ENCODE assay signal across 8 mouse cellular contexts in genomic region chr15:8442761-8443160, GRCm38 (mm10). TPM values are rescaled to one million over a fixed set of nuclear protein-coding genes. Genes with fewer than 3 reads are reported as not detected.
DNase-seq lines count a peak whose midpoint lies in the region; ATAC-seq and TF ChIP-seq lines count a peak whose summit lies in the region.

No protein-coding gene starts in this region.

- no peak for TF ChIP-seq CTCF in liver, embryonic 14.5 days (IDR thresholded peaks at IDR 0.05; ENCODE audit: low read depth)

- H3K36me3 ChIP-seq in kidney, embryonic 16.5 days (ENCODE audit: insufficient read depth, low read length), result no peaks in the 10 kb centered on the region
- H3K36me3 ChIP-seq in heart, embryonic 11.5 days (ENCODE audit: control insufficient read depth, insufficient read depth, low read length), result no peaks in the 10 kb centered on the region
- no peaks in the 10 kb centered on the region for H3K36me3 ChIP-seq in liver, embryonic 14.5 days (replicated peaks; ENCODE audit: control insufficient read depth, insufficient read depth, low read depth)
- no peaks in the 10 kb centered on the region for H3K36me3 ChIP-seq in stomach, embryonic 16.5 days (ENCODE audit: control insufficient read depth, insufficient read depth, low read length)

- H3K9ac ChIP-seq in kidney, embryonic 16.5 days (replicated peaks; ENCODE audit: low read length), result peak overlapping the region; percentile 73
- H3K9ac ChIP-seq in heart, embryonic 11.5 days (ENCODE audit: low read depth, low read length), result peak overlapping the region; percentile 73
- peak overlapping the region; percentile 95 for H3K9ac ChIP-seq in liver, embryonic 14.5 days (replicated peaks)
- peak overlapping the region; percentile 76 for H3K9ac ChIP-seq in stomach, embryonic 16.5 days (ENCODE audit: low read length)

- no peaks in the 10 kb centered on the region for H3K9me3 ChIP-seq in kidney, embryonic 16.5 days (ENCODE audit: low read length)
- no peaks in the 10 kb centered on the region for H3K9me3 ChIP-seq in heart, embryonic 11.5 days (replicated peaks; ENCODE audit: control insufficient read depth, low read length)
- no peaks in the 10 kb centered on the region for H3K9me3 ChIP-seq in liver, embryonic 14.5 days (ENCODE audit: control insufficient read depth, low read length)
- no peaks in the 10 kb centered on the region for H3K9me3 ChIP-seq in stomach, embryonic 16.5 days (replicated peaks; ENCODE audit: control insufficient read depth, low read length)

- no peak for TF ChIP-seq EP300 in liver, embryonic 14.5 days (IDR thresholded peaks at IDR 0.05; ENCODE audit: low read depth)

- no peak for ATAC-seq in kidney, embryonic 16.5 days (ENCODE audit: low FRiP score, low TSS enrichment)
- no peak for ATAC-seq in heart, embryonic 11.5 days (replicated peaks; ENCODE audit: insufficient number of reproducible peaks, low FRiP score, low TSS enrichment)
- peak; percentile 40 for ATAC-seq in liver, embryonic 14.5 days (ENCODE audit: insufficient read depth)
- ATAC-seq in stomach, embryonic 16.5 days (ENCODE audit: insufficient read depth, low FRiP score), result no peak

- no peak for DNase-seq in kidney, adult 11 months
- peak; percentile 36 for DNase-seq in brain, adult 2 months (ENCODE audit: low read depth, low spot score)
- peak in 2 of 3 experiments; percentile 65 to 69 for DNase-seq in liver, embryonic 14.5 days (ENCODE audit: low read depth in 3 of 3, low spot score in 3 of 3)
- no peak for DNase-seq in gastrocnemius, postnatal 25 days
- DNase-seq in Muller cell, postnatal 12 days (ENCODE audit: inconsistent ontology term), result no peak

- H3K4me1 ChIP-seq in kidney, embryonic 16.5 days (ENCODE audit: insufficient read depth, low read length), result peaks cover 12% of the 10 kb centered on the region
- H3K4me1 ChIP-seq in heart, embryonic 11.5 days (ENCODE audit: control insufficient read depth, insufficient read depth, low read length), result peaks cover 2% of the 10 kb centered on the region; the same call in 1 of the 2 replicates
- peaks cover 8% of the 10 kb centered on the region in 2 experiments for H3K4me1 ChIP-seq in liver, embryonic 14.5 days (replicated peaks; ENCODE audit: control insufficient read depth in 2 of 2, insufficient read depth in 2 of 2, low read length in 1 of 2)
- peaks cover 9% of the 10 kb centered on the region for H3K4me1 ChIP-seq in stomach, embryonic 16.5 days (ENCODE audit: control insufficient read depth, insufficient read depth, low read length)

- H3K27me3 ChIP-seq in kidney, embryonic 16.5 days (ENCODE audit: insufficient read depth, low read length), result no peaks in the 10 kb centered on the region
- no peaks in the 10 kb centered on the region for H3K27me3 ChIP-seq in heart, embryonic 11.5 days (ENCODE audit: control insufficient read depth, insufficient read depth, low read length)
- H3K27me3 ChIP-seq in liver, embryonic 14.5 days (ENCODE audit: control insufficient read depth, insufficient read depth, low read length), result no peaks in the 10 kb centered on the region
- no peaks in the 10 kb centered on the region for H3K27me3 ChIP-seq in stomach, embryonic 16.5 days (ENCODE audit: control insufficient read depth, insufficient read depth, low read length)

- peak overlapping the region; percentile 64 for H3K4me2 ChIP-seq in kidney, embryonic 16.5 days (replicated peaks; ENCODE audit: low read depth, low read length)
- peak overlapping the region; percentile 91 for H3K4me2 ChIP-seq in heart, embryonic 11.5 days
- H3K4me2 ChIP-seq in liver, embryonic 14.5 days (ENCODE audit: low read depth), result peak overlapping the region; percentile 80
- H3K4me2 ChIP-seq in stomach, embryonic 16.5 days (ENCODE audit: low read depth, low read length), result peak overlapping the region; percentile 91

- peak overlapping the region; percentile 97 for H3K4me3 ChIP-seq in kidney, embryonic 16.5 days (ENCODE audit: low read length)
- peak overlapping the region; percentile 98 for H3K4me3 ChIP-seq in heart, embryonic 11.5 days (ENCODE audit: low read depth, low read length)
- H3K4me3 ChIP-seq in liver, embryonic 14.5 days (ENCODE audit: insufficient read depth in 1 of 2, low read depth in 2 of 2, low read length in 2 of 2), result peak overlapping the region; percentile 95
- H3K4me3 ChIP-seq in stomach, embryonic 16.5 days (replicated peaks; ENCODE audit: low read length), result peak overlapping the region; percentile 80

- 0 out of 2 replicates have a peak overlapping the region, but pooled peaks have one; percentile 41 for H3K27ac ChIP-seq in kidney, embryonic 16.5 days (ENCODE audit: low read length)
- peak overlapping the region; percentile 68; the same call in 1 of the 2 replicates for H3K27ac ChIP-seq in heart, embryonic 11.5 days (ENCODE audit: low read depth, low read length)
- peak overlapping the region; percentile 49 for H3K27ac ChIP-seq in liver, embryonic 14.5 days
- H3K27ac ChIP-seq in stomach, embryonic 16.5 days (ENCODE audit: low read length), result peak overlapping the region; percentile 72

- under 1% methylated on average over 6 of the region's 6 CpGs for WGBS in kidney, embryonic 16.5 days
- WGBS in heart, embryonic 11.5 days (ENCODE audit: insufficient replicate concordance), result 2% methylated on average over 6 of the region's 6 CpGs
- under 1% methylated on average over 6 of the region's 6 CpGs for WGBS in liver, embryonic 14.5 days (ENCODE audit: insufficient replicate concordance)
- 1% methylated on average over 6 of the region's 6 CpGs for WGBS in stomach, embryonic 16.5 days

RNA-seq across cellular contexts. Expression of gene Nipbl, which starts 1.5 kb away (rescaled TPM):
- 17.5 and 18.9 TPM in 2 replicates for polyA plus RNA-seq in kidney, embryonic 16.5 days (2015; fragmentation: Nextera tagmentation; extraction: Ambion mirVana)
- 14.7 and 17.5 TPM in 2 replicates for polyA plus RNA-seq in heart, embryonic 11.5 days (2014; fragmentation: Nextera tagmentation; extraction: Ambion mirVana)
- polyA plus RNA-seq in liver, embryonic 14.5 days (2012; rRNA removed), result 3.5 and 5.7 TPM in 2 replicates
- 6.7 and 6.9 TPM in 2 replicates for polyA plus RNA-seq in liver, embryonic 14.5 days (2014; fragmentation: Nextera tagmentation; extraction: Ambion mirVana)
- 14.4 and 15.7 TPM in 2 replicates for polyA plus RNA-seq in stomach, embryonic 16.5 days (2015; fragmentation: Nextera tagmentation; extraction: Ambion mirVana)
- 10 to 100 TPM; 17.9 to 19.1 TPM for total RNA-seq in gastrocnemius, postnatal 25 days (2021)

Comparison
In these comparisons a context has a peak if more than half of its experiments do, and no peak if none do; other contexts are left out.
1. DNase-seq: peak in brain, adult 2 months (single experiment) and liver, embryonic 14.5 days (2 of 3); none in kidney, adult 11 months (single experiment), gastrocnemius, postnatal 25 days (single experiment) and Muller cell, postnatal 12 days (single experiment).
2. Peak in every context shown above with its lines, with median percentiles within 50 percentile points of each other: H3K27ac ChIP-seq, H3K4me2 ChIP-seq, H3K4me3 ChIP-seq and H3K9ac ChIP-seq.